ENCODE assay signal across 17 mouse cellular contexts in the genomic region with DNA sequence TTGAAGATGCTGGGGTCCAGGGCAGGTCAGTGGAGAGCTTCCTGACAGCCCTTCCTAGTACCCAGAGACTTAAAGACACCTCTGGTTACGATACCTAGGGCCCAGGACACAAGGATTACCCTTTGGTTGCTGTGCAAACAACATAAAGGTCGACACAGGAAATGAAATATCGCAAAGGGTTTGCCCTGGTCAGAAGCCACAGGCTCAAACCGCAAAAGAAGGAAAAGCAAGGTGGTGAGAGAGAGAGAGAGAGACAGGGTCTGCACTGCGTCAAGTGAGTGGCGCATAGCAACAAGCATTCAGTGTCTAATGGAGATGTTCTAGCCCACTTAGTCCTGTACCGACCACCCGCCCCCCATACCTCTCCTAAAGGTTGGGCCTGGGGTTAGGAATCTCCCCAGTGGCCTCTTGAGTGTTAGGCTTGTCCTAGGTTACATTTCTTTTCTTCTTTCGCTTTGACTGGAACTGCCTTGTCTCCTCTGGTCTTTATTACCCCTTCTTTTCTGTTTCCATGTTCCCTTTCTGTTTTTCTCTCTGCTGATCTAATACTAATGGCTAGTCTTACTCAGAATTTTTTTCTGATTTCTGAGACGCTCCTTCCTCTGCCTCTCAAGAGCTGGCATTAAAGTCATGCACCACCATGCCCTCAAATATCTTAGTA.
"Had no signal": no experiment of that assay in that cellular context is flagged by ENCODE, and none has a peak within 500 bp of the region (broad histone marks: within the 10 kb centered on the region; RNA-seq: fewer than 3 reads in every experiment).

No protein-coding gene starts in this region.

- H3K4me1 ChIP-seq: lung, embryonic 15.5 days; midbrain, embryonic 10.5 days; neural tube, embryonic 13.5 days; stomach, embryonic 15.5 days had no signal

- H3K9me3 ChIP-seq: limb, embryonic 10.5 days; lung, embryonic 15.5 days; midbrain, embryonic 10.5 days; neural tube, embryonic 13.5 days; stomach, embryonic 15.5 days had no signal

- DNase-seq: kidney, adult 11 months; kidney, adult 9 months; kidney, postnatal 36 days; lung, postnatal 14 days; midbrain, embryonic 14.5 days; retina, postnatal 1 day; right cerebral cortex, postnatal 4 days; thymus, adult 2 months; thymus, postnatal 25 days had no signal

- H3K27ac ChIP-seq: kidney, postnatal 0 days; limb, embryonic 10.5 days; liver, embryonic 12.5 days; lung, embryonic 15.5 days; macrophage; midbrain, embryonic 10.5 days; neural tube, embryonic 13.5 days; stomach, embryonic 15.5 days had no signal

- ATAC-seq: liver, embryonic 12.5 days had no signal

- H3K36me3 ChIP-seq: limb, embryonic 10.5 days; liver, embryonic 12.5 days; lung, embryonic 15.5 days; midbrain, embryonic 10.5 days; neural tube, embryonic 13.5 days; stomach, embryonic 15.5 days had no signal

- H3K27me3 ChIP-seq: lung, embryonic 15.5 days; neural tube, embryonic 13.5 days; stomach, embryonic 15.5 days had no signal

- H3K4me3 ChIP-seq: limb, embryonic 10.5 days; liver, embryonic 12.5 days; lung, embryonic 15.5 days; midbrain, embryonic 10.5 days; neural tube, embryonic 13.5 days; stomach, embryonic 15.5 days had no signal

- H3K9ac ChIP-seq: liver, embryonic 12.5 days; lung, embryonic 15.5 days; neural tube, embryonic 13.5 days; stomach, embryonic 15.5 days had no signal

- H3K4me2 ChIP-seq: liver, embryonic 12.5 days; lung, embryonic 15.5 days; neural tube, embryonic 13.5 days; stomach, embryonic 15.5 days had no signal
